Mouse (Mus musculus): ENCODE data around the gene Plekha5. TPM values are rescaled to one million over a fixed set of nuclear protein-coding genes. Genes with fewer than 3 reads are reported as not detected.

The Plekha5 gene
- total and polyA plus RNA-seq, 2 experiments from 2014 or later = 15.9 to 32.0 TPM

DNA sequence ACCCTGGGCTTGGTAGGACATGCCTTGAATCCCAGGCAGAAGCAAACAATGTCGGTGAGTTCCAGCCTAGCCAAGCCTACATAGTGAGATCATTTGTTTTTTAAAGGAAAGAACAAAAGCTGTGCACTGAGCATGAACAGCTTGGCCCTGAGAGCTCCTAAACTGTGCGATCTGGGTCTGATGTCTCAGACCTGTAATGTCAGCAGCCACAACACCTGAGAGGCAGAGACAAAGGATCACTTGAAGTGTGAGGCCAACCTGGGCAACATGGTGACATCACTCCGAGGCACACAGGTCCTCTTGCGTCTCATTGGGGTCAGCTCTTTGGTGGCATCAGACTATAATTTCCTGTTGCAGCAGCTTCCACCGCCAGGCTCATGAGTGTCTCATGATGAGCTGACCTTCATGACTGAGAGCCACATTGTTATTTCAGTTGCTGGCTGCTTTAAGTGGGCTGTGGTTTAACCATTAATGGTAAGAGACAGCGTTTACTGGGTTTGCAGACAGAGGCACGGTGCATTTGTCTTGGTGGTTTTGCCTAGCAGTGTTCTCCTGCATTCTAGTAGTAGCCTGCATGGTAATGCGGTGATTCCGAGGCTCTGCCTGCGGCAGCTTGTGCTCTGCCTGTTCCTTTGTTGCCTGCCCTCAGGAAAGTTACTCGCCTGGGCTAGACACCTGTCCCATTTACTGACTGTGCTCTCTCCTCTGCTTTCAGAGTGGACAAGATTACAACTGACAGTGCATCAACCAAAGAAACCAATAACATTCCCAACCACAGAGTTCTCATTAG is 119.3 kb downstream of the Plekha5 start:
- H3K4me1 ChIP-seq (ENCODE audit: insufficient read depth) = no peaks in the 10 kb centered on the region
- DNase-seq = no peak
- TF ChIP-seq CTCF (IDR thresholded peaks at IDR 0.05; ENCODE audit: low read depth) = no peak
- no peaks in the 10 kb centered on the region for H3K9me3 ChIP-seq (ENCODE audit: low read length)
- no peak for ATAC-seq
- H3K9ac ChIP-seq = no peak overlapping the region
- no peak overlapping the region for H3K27ac ChIP-seq (ENCODE audit: low read depth, low read length)
- H3K4me2 ChIP-seq (ENCODE audit: low read depth) = no peak overlapping the region
- no peaks in the 10 kb centered on the region for H3K27me3 ChIP-seq (ENCODE audit: insufficient read depth, low read length)
- peaks cover 30% of the 10 kb centered on the region; the same call in 1 of the 2 replicates for H3K36me3 ChIP-seq (ENCODE audit: insufficient read depth)
- H3K4me3 ChIP-seq (ENCODE audit: low read depth, low read length) = no peak overlapping the region
- 76% methylated on average over 11 of the region's 11 CpGs for WGBS

- no peak for TF ChIP-seq CTCF (IDR thresholded peaks at IDR 0.05; ENCODE audit: low read depth)
- Histone ChIP-seq H3K9ac (no peak overlapping the region), H3K27ac (ENCODE audit: low read depth, low read length) (no peak overlapping the region), H3K4me1 (ENCODE audit: insufficient read depth) (no peaks in the 10 kb centered on the region), H3K36me3 (ENCODE audit: insufficient read depth) (peaks cover 22% of the 10 kb centered on the region; the same call in 1 of the 2 replicates), H3K9me3 (ENCODE audit: low read length) (no peaks in the 10 kb centered on the region), H3K4me2 (ENCODE audit: low read depth) (no peak overlapping the region), H3K4me3 (ENCODE audit: low read depth, low read length) (no peak overlapping the region), H3K27me3 (ENCODE audit: insufficient read depth, low read length) (no peaks in the 10 kb centered on the region)
- WGBS = 84% methylated on average over 8 of the region's 8 CpGs
- DNase-seq = no peak
- no peak for ATAC-seq
Observed at GRCm38 (mm10) chr6:140546095-140546494, 122.2 kb downstream of the Plekha5 start.

DNA sequence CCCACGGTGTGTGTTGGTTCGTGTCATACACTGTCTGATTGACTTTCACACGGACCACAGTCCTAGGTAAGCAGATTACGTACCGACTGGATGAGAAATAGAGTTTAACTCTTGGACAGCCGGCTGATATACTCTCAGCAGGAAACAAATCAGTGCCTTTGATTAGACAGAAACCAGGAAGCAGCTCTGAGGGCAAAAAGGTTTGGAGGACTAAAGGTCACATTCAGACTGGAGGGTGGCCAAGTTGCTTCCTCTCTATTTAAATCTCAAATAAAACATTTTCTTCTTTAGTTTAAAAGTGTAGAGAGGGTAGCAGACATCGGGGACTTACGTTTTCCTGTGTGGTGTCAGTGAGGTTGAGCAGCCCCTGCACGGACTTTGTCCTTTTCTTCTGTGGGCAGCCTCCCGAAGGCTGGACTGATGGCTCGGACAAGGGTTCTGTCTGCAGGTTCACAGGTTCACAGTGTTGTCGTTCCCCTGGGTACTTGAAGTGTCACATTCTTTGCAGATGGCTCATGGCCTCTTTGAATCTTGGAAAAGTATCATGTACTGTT is 122.9 kb downstream of the Plekha5 start:
- ATAC-seq (no peak), DNase-seq (no peak)
- H3K4me2 ChIP-seq (ENCODE audit: low read depth) = no peak overlapping the region
- peaks cover 24% of the 10 kb centered on the region; the same call in 1 of the 2 replicates for H3K36me3 ChIP-seq (ENCODE audit: insufficient read depth)
- TF ChIP-seq CTCF (IDR thresholded peaks at IDR 0.05; ENCODE audit: low read depth) = no peak
- no peak overlapping the region for H3K27ac ChIP-seq (ENCODE audit: low read depth, low read length)
- no peaks in the 10 kb centered on the region for H3K27me3 ChIP-seq (ENCODE audit: insufficient read depth, low read length)
- H3K9ac ChIP-seq = no peak overlapping the region
- no peak overlapping the region for H3K4me3 ChIP-seq (ENCODE audit: low read depth, low read length)
- no peaks in the 10 kb centered on the region for H3K4me1 ChIP-seq (ENCODE audit: insufficient read depth)
- WGBS = 57% methylated on average over 12 of the region's 12 CpGs
- H3K9me3 ChIP-seq (ENCODE audit: low read length) = no peaks in the 10 kb centered on the region

DNA sequence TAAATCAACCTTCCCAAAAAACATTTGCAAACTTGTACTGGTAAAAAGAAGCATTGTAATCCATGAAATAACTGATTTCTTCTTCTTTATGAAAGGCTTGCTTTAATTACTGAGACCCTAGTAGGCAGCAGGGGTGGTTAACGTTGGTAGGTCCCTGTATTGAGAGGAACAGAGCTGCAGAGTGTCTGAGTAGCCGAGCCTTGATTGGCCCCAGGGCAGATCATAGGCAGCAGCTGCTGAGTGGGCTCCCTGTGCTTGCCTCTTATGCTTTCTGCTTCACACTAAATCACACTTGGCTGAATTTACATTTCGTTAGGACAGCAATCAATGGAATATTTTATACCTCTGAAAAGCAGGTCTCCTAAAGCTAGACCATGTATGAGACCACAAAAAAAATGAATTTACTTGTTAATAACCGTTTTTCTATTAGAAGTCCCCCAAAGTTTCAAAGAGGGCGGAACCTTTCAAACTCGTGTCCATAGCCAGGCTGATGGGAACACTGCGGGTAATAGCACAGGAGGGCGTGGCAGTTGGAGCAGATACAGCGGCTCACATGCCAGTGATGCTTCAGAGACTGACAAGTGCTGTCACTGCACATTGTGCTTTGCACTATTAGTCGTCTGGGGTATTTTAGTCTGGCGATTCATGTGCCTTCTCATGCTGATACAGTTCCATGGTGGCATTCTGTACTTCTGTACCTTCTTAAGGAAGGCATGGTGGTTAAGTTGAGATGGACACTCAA is 123.5 kb downstream of the Plekha5 start:
- Histone ChIP-seq H3K9ac (no peak overlapping the region), H3K4me2 (ENCODE audit: low read depth) (no peak overlapping the region), H3K4me1 (ENCODE audit: insufficient read depth) (no peaks in the 10 kb centered on the region), H3K36me3 (ENCODE audit: insufficient read depth) (peaks cover 30% of the 10 kb centered on the region; the same call in 1 of the 2 replicates), H3K27ac (ENCODE audit: low read depth, low read length) (no peak overlapping the region), H3K27me3 (ENCODE audit: insufficient read depth, low read length) (no peaks in the 10 kb centered on the region), H3K9me3 (ENCODE audit: low read length) (no peaks in the 10 kb centered on the region), H3K4me3 (ENCODE audit: low read depth, low read length) (no peak overlapping the region)
- TF ChIP-seq CTCF (IDR thresholded peaks at IDR 0.05; ENCODE audit: low read depth) = no peak
- ATAC-seq (no peak), DNase-seq (no peak)
- 62% methylated on average over 11 of the region's 11 CpGs for WGBS

DNA sequence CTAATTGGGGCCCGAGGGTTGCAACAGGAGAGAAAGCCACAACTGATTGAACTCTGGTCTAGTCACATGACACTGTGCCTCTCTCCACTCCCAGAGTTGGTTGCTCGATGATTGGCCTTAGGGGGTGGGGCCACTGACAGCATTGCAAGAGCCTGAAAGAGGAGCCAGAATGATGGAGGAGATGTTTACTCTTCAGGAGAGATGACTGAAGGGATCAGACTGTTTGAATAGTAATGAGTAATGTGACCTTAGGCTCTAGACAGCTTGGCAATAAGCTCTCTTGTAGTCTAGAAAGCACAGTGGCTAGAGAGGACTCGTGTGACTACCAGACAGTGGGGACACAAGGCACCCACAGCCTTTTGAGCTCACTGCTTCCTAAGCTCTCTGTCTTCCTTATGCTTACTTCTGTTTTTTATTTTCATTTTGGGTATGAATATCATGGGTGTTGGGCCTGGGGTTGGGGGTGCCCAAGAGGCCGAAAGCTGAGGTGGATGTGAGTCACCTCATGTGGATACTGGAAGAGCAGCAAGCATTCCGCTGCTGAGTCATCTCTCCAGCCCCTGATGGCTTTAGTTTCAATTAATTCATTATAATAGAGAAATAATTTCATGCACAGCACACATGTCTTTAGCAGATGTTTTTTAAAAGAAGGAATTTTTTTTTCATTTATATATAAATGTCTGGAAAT is 124.4 kb downstream of the Plekha5 start:
- WGBS = 68% methylated on average over 5 of the region's 5 CpGs
- Histone ChIP-seq H3K4me1 (ENCODE audit: insufficient read depth) (no peaks in the 10 kb centered on the region), H3K9me3 (ENCODE audit: low read length) (no peaks in the 10 kb centered on the region), H3K27me3 (ENCODE audit: insufficient read depth, low read length) (no peaks in the 10 kb centered on the region), H3K4me2 (ENCODE audit: low read depth) (no peak overlapping the region), H3K36me3 (ENCODE audit: insufficient read depth) (peaks cover 38% of the 10 kb centered on the region; the same call in 1 of the 2 replicates), H3K9ac (no peak overlapping the region), H3K27ac (ENCODE audit: low read depth, low read length) (no peak overlapping the region), H3K4me3 (ENCODE audit: low read depth, low read length) (no peak overlapping the region)
- no peak for TF ChIP-seq CTCF (IDR thresholded peaks at IDR 0.05; ENCODE audit: low read depth)
- ATAC-seq = no peak
- no peak for DNase-seq

GRCm38 (mm10) chr6:140550741-140551140 is 126.9 kb downstream of the Plekha5 start:
- H3K27ac ChIP-seq (ENCODE audit: low read depth, low read length) = no peak overlapping the region
- H3K4me2 ChIP-seq (ENCODE audit: low read depth) = no peak overlapping the region
- TF ChIP-seq CTCF (IDR thresholded peaks at IDR 0.05; ENCODE audit: low read depth) = no peak
- H3K9ac ChIP-seq = no peak overlapping the region
- DNase-seq = no peak
- H3K27me3 ChIP-seq (ENCODE audit: insufficient read depth, low read length) = no peaks in the 10 kb centered on the region
- 92% methylated on average over 13 of the region's 13 CpGs for WGBS
- ATAC-seq = no peak
- H3K9me3 ChIP-seq (ENCODE audit: low read length) = no peaks in the 10 kb centered on the region
- H3K4me3 ChIP-seq (ENCODE audit: low read depth, low read length) = no peak overlapping the region
- H3K4me1 ChIP-seq (ENCODE audit: insufficient read depth) = no peaks in the 10 kb centered on the region
- H3K36me3 ChIP-seq (ENCODE audit: insufficient read depth) = peaks cover 26% of the 10 kb centered on the region; the same call in 1 of the 2 replicates

Measured in forebrain, postnatal 0 days (tissue).